Mouse (Mus musculus): Measurements from ENCODE around the gene Scrg1.
"Not testable (repeated sequence)": the region's sequence is repeated elsewhere in the genome, so short reads cannot be mapped to it uniquely, and the experiment has no call there.

The Scrg1 gene

DNA sequence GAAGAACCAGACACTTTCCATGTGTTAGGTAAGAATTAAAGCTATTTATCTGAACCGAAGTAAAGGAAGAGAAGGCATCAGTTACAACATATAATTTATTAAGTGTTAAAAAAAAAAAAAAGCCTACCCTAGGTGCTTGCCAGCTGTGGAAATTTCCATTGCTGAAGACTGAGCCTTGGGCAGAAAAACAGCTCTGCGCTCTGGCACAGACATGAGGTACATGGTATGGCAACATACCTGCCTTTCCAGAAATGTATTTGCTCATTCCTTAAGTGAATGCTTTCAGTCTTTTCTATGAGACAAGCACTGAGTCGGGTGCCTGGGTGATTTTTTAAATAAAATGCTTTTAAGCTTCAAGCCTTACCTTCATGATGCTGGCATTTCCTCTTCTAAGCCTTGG, 2.2 kb downstream of the Scrg1 start:
- DNase-seq, result no peak

DNA sequence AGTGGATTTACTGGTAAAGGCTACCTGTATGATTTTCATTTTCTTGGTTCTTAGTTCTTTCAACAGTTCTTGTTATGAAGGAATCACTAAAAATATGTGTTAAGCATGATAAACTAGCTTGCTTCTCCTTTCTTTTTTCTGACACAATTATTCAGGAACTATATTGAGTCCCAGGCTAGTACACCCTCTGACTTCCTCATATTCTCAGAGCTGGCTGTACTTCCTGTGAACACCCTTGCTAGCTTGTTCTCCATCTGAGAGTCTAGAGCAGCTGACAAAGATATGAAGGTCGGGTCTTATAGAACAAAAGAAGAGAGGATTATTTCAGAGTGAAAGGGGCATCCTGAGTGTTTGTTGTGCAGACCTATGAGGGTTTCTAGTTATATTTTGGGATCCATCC, 7.1 kb downstream of the Scrg1 start:
- DNase-seq, result no peak

DNA sequence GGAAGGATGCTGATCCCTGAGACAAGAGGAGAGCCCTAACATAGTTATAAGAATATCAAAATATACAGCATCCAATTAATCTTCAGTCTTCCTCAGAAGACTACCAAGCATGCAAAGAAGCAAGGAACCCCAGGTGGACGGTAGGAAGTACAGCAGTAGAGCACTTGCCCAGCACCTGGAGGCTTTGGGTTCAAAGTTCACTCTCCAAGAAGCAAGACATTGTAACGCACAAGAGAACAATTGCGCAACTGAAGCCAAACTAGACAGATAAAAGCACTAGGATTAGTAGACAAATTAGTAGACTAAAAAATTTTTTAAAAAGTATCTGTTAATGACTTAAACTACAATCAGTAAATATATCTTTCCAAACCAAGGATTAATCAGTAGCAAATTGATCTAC, 8.0 kb downstream of the Scrg1 start:
- no peak for DNase-seq

DNA sequence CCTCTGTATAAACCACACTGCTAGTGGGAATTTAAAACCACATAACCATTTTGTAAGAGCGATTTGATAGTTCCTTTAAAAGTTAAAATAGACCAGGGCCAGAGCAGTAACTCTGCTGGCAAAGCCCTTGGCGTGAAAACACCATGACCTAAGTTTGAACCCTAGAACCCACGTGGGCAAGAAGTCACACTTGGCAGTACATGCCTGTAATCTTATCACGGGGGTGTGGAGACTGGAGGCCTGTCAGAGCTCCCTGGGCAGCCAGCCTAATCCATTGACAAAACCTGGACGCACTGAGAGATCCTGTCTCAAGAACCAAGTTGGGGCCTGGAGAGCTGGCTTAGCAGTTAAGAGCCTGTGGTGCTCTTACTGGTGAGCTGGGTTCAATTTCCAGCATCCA, 12.9 kb downstream of the Scrg1 start:
- DNase-seq, result peak; percentile 14

DNA sequence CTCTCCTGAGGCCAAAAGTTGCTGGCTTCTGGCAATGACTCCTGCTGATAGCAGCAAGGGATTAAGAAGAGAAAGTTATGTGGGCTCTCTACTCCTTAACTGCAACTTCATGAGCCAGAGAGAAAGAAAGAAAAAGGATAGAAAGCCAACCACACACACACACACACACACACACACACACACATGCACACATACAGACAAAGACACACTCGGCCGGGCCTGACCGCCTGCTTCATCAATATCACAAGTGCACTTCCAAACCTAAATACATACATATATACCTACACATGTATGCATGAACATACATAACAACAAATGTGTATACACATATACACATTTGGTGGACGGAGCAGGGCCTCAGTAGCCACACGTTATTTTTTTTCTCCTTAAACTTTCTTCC, 15.1 kb downstream of the Scrg1 start:
- DNase-seq, result no peak

DNA sequence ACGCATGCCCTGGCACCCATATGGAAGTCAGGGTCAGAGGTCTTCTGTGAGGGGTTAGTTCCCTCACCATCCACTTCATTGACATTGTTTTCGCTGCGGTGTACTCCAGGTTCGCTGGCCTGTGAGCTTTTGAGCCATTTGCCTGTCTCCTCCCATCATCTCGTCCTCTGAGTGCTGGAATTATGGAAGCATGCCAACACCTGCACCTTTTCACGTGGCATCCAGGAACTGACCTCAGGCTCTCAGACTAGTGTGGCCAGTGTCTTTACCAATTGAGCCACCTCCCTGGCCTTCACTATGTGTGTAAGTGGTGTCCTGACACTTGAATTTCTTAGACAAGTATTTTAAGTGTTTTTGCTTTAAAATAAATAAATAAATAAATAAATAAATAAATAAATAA, 18.0 kb downstream of the Scrg1 start:
- no peak for DNase-seq

DNA sequence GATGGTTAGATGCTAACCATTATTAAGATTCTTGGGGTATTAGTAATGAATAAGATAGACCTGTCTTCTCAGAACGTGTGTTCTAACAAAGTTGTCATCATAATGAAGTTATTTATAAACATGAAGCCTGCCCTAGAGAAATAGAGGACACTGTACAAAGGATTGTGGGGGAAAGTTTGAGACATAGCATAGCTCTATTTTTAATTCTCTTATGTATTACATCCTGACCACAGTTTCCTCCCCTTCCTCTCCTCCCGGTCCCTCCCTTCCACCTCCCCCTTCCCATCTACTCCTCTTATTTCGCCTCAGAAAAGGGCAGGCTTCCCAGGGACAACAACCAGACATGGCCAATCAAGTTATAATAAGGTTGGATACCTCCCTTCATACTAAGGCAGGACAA, 22.7 kb downstream of the Scrg1 start:
- DNase-seq, result no peak

DNA sequence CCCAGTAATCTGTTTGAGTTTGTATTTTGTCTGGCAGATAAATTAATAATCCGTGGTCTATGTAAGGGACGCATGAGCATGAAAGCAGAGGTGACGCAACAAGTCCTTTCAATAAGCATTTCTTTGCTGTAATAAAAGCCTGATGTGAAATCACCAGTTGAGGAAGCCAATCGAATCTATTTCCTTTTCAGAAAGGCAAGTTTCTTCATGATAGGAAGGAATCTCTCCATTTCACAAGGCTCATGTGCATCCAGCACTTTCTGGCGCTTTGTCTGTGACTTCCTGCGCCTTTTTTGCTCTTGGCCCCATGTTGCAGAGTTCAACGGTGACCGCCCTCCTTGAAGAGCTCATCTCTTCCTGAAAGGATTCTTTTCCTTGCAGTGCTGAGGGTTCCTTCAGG, 24.0 kb downstream of the Scrg1 start:
- no peak for DNase-seq

- DNase-seq, result no peak
Observed at GRCm38 (mm10) chr8:57480606-57481005, 24.9 kb downstream of the Scrg1 start.

DNA sequence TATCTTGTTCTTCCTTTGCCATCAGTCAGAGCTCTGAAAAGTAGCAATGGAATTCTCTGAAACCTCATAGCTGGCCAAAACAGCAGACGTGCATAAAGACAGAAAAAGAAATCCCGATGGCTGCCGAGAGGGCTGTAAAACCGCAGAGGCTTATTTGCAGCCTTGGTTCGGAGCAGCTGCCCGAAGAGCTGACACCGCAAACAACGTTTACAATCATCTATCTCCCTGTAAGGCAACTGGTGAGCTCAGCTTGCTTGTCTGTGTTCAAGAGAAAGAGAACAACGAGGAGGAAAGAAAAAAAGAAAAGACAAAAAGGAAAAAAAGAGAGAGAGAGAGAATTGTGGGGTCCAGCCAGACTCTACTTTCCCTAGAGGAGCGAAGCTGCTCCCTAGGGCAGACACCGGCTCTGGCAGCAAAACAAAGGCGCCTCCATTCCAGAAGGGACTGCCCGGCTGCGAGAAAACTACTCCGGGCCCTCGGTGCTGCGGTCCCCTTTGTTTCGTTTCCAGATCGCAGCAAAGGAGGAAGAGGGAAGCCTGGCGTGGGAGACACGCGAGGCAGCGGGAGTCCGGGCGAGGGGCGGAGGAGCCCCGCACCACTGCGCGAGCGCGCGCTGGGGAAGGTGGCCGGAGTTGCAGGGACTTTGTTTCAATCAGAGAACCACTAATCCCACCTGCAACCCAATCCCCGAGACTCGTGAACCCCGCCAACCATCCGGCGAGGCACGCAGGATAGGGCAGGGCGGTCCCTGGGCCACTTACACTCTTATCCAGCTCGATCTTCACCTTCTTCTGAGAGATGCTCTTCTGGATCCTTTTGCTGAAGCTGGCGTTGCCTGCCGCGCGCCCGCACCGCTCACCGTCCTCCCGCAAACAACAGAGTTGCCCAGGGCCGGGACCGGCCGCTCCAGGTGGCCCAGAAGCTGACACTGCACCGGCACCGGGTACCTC, 31.0 kb downstream of the Scrg1 start:
- DNase-seq, result peak; percentile 54

- DNase-seq, result peak; percentile 94
Observed at GRCm38 (mm10) chr8:57487441-57488155, 31.9 kb downstream of the Scrg1 start, which contains the start of gene Sap30. Sap30 (minus strand) TSS chr8:57487860.

GRCm38 (mm10) chr8:57488312-57488765, 32.6 kb downstream of the Scrg1 start:
- DNase-seq, result peak; percentile 30

- no peak for DNase-seq
Observed at GRCm38 (mm10) chr8:57489366-57489765, 33.6 kb downstream of the Scrg1 start.

GRCm38 (mm10) chr8:57489896-57490295, 34.2 kb downstream of the Scrg1 start:
- DNase-seq, result no peak

DNA sequence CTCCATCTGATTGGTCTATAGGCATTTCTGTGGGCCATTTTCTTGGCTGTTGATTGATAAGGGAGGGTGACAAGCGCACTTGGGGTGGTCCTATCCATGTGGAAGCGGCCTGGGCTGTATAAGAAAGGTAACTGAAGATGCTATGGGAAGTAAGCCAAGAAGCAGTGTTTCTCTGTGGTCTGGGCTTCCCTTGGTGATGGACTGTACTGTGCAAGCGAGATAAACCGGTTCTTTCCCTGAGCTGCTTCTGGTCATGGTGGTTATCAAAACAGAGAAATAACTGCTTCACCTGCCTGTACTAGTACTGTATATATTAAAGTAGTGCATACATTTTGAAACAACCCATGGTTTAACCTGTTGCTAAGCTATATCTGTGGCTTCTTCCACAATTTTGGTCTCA, 36.1 kb downstream of the Scrg1 start:
- no peak for DNase-seq

DNA sequence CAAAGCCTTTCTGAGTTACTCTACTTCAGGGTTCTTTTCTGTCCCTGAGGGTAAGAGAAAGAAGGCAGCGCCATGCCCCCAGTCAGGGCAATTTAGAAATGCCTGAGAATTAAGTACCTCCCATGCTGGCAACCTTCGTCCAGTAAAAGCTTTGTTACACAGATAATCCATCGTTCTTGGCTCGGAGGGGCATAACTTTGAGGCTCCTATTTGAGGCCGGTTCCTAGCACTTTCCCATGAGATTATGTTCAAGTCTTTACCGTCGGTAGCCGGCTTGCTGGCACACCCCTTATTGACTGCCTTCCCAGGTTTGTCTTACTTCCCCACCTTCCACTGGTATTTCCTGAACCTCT, 42.7 kb downstream of the Scrg1 start:
- DNase-seq, result no peak

DNA sequence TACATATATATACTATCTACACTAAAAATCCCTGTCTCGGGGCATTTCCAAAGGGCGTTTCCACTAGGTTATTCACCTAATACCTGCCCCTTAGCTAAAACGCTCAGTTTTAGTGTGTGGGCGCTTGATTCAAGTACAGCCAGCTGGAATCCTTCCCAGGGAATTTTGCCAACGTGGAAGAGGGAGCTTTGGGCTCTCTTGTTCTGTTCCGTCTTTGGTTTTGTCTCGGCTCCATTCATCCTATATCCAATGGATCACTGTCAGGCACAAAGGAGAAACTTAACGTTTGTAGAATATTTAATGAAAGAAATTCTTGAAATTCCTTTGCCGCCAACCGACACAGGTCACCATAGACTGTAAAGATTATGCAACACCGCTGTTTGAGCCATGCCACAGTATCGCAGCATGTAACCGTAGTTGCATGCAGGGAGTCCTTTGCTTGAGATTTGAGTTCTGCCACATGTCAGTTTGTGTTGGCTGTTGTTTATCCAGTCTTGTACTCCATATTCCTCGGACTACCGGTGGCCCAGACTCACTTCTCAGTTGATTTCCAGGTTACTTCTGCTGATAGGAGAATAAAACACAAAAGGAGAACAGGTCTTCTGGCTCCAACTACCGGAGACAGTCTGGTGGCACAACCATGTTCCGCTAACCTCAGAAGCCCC, 43.3 kb downstream of the Scrg1 start:
- peak; percentile 69 for DNase-seq

- peak; percentile 70 for DNase-seq
Observed at GRCm38 (mm10) chr8:57503641-57504040, 47.9 kb downstream of the Scrg1 start.

GRCm38 (mm10) chr8:57505500-57505899, 49.8 kb downstream of the Scrg1 start:
- DNase-seq, result not testable (repeated sequence)

DNA sequence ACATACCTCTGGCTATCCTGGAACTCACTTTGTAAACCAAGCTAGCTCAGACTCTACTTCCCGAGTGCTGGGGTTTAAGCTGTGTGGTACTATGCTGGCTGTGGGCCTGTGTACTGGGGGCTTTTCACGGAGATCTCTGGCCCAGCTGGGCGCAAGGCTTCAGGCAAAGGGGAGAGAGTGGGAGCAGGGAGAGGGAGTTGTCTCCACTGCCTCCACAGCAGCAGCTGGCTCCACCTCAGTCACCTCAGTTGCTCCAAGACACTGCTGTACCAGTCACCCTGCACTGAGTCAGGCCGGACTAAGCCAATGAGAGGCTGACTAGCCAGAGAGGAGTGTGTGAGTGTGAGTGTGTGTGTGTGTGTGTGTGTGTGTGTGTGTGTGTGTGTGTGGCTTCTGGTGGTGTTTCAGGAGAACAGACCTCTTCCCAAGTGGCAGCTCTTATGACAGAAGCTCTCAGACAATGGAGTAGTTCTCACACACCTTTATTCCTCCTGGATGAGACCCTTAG, 51.9 kb downstream of the Scrg1 start:
- DNase-seq, result no peak

DNA sequence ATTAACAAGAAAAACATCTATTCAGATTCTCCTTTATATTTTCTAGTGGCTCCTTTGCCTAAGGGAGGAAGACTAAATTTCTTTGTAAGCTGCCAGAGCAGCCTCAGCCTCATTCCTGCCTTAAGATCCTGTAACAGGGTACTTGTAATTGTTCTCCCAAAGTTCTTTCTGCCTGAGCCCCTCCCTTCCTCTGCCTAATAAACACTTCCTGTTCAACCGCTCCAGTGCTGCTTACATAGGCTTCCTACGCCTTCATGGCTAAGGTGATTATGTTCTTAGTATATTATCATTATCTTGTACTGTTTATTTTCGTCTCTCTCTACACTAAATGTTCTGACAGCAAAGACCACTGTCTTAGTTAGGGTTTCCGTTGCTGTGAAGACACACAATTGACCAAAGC, 52.9 kb downstream of the Scrg1 start:
- no peak for DNase-seq

GRCm38 (mm10) chr8:57510791-57511315, 55.1 kb downstream of the Scrg1 start:
- DNase-seq, result no peak
